Mouse (Mus musculus) cerebellum, postnatal 25 days (tissue): ENCODE results near the gene Cxcl13.

Experiments
- DNase-seq, 2 experiments: peaks; one replicate each; pipeline ENCODE4 v3.0.0; 2021; ENCODE audit warnings: mixed read lengths in 2 of 2

Gene Cxcl13

GRCm38 (mm10) chr5:95991339-95992292 lies 34.9 kb downstream of the Cxcl13 start:
- DNase-seq: no peak

- no peak for DNase-seq
Observed at GRCm38 (mm10) chr5:95997276-95997675, 40.5 kb downstream of the Cxcl13 start.

- DNase-seq: no peak
Observed at GRCm38 (mm10) chr5:96003348-96003747, 46.6 kb downstream of the Cxcl13 start.

- no peak for DNase-seq
Observed at GRCm38 (mm10) chr5:96008274-96008842, 51.6 kb downstream of the Cxcl13 start.

GRCm38 (mm10) chr5:96009076-96009475 lies 52.3 kb downstream of the Cxcl13 start:
- no peak for DNase-seq
